Mouse (Mus musculus): ENCODE data around the gene Capn7.

DNA sequence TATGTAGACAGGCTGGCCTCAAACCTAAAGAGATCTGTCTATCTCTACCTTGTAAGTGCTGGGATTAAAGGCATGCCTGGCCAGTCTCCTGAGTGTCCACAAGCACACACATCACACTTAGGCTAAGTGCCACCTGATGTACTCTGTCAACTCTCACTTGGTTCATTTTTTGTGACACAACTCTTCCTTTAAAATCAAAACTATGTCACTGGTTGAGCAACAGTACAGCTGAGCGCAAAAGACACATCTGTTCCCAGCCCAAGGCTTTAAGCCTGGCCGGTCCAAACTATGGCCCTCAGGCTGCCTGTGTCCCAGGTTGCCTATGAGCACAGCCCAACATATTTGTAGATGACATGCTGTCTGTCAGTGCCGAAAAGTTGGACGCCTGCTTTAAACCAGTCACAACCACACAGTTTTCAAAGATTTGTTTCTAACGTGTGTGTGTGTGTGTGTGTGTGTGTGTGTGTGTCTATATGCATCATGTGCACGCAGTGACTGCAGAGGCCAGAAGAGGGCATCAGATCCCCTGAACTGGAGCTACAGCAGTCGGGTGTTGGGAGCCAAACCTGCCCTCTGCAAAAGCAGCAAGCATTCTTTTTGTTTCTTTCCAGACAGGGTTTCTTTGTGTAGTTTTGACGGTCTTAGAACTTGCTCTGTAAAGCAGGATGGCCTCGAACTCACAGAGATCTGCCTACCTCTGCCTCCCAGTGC, 58.5 kb downstream of the Capn7 start:
- TF ChIP-seq POLR2A (IDR thresholded peaks at IDR 0.05; ENCODE audit: insufficient read length, low read depth) (no peak), E2F4 (IDR thresholded peaks at IDR 0.05; ENCODE audit: insufficient read depth) (no peak), SRF (IDR thresholded peaks at IDR 0.05; ENCODE audit: control insufficient read depth, insufficient read length, low read depth) (no peak), TCF12 (IDR thresholded peaks at IDR 0.05; ENCODE audit: insufficient read depth, poor library complexity, severe bottlenecking) (no peak), POLR2AphosphoS2 (IDR thresholded peaks at IDR 0.05; ENCODE audit: insufficient read length, low read depth) (no peak)
